ENCODE assay signal across 29 mouse cellular contexts in genomic region chr11:43408888-43409287, GRCm38 (mm10).
"Had no signal": no experiment of that assay in that cellular context is flagged by ENCODE, and none has a peak within 500 bp of the region (broad histone marks: within the 10 kb centered on the region; RNA-seq: fewer than 3 reads in every experiment).

No protein-coding gene starts in this region.

- H3K27ac ChIP-seq: gastrocnemius, adult 2 months; heart, adult 2 months; heart, embryonic 13.5 days; heart, embryonic 15.5 days; hindbrain, embryonic 10.5 days; hindbrain, embryonic 12.5 days; hindbrain, embryonic 14.5 days; kidney, embryonic 15.5 days; kidney, postnatal 0 days; limb, embryonic 10.5 days; limb, embryonic 12.5 days; liver, embryonic 13.5 days; liver, embryonic 15.5 days had no signal

- H3K4me3 ChIP-seq: gastrocnemius, adult 2 months; heart, adult 2 months; heart, embryonic 13.5 days; heart, embryonic 15.5 days; hindbrain, embryonic 10.5 days; hindbrain, embryonic 12.5 days; kidney, embryonic 15.5 days; limb, embryonic 10.5 days; limb, embryonic 12.5 days; liver, embryonic 13.5 days; liver, embryonic 15.5 days had no signal

- H3K36me3 ChIP-seq: heart, embryonic 13.5 days; heart, embryonic 15.5 days; hindbrain, embryonic 10.5 days; hindbrain, embryonic 12.5 days; kidney, embryonic 15.5 days; limb, embryonic 10.5 days; limb, embryonic 12.5 days; liver, embryonic 13.5 days; liver, embryonic 15.5 days had no signal

- ATAC-seq: hindbrain, embryonic 16.5 days; inflammation-experienced regulatory T-cells, adult 6 months; liver, postnatal 0 days had no signal

- H3K9me3 ChIP-seq: heart, embryonic 15.5 days; limb, embryonic 10.5 days; liver, embryonic 13.5 days; liver, embryonic 15.5 days had no signal

- H3K4me2 ChIP-seq: heart, embryonic 11.5 days; heart, embryonic 13.5 days; heart, embryonic 15.5 days; hindbrain, embryonic 12.5 days; hindbrain, embryonic 14.5 days; kidney, embryonic 15.5 days; limb, embryonic 12.5 days; liver, embryonic 11.5 days; liver, embryonic 13.5 days; liver, embryonic 15.5 days had no signal

- H3K27me3 ChIP-seq: heart, embryonic 13.5 days; heart, embryonic 15.5 days; hindbrain, embryonic 12.5 days; kidney, embryonic 15.5 days; limb, embryonic 12.5 days; liver, embryonic 13.5 days; liver, embryonic 15.5 days had no signal

- H3K4me1 ChIP-seq: heart, embryonic 13.5 days; heart, embryonic 15.5 days; hindbrain, embryonic 12.5 days; kidney, embryonic 15.5 days; liver, embryonic 13.5 days; liver, embryonic 15.5 days had no signal

- H3K9ac ChIP-seq: heart, embryonic 13.5 days; heart, embryonic 15.5 days; hindbrain, embryonic 12.5 days; hindbrain, embryonic 14.5 days; kidney, embryonic 15.5 days; limb, embryonic 12.5 days; liver, embryonic 13.5 days; liver, embryonic 15.5 days; liver, postnatal 0 days had no signal

- DNase-seq: gastrocnemius, adult 2 months; gastrocnemius, postnatal 10 days; gastrocnemius, postnatal 25 days; heart, adult 2 months; heart, postnatal 14 days; heart, postnatal 4 days; kidney, adult 11 months; kidney, adult 2 months; kidney, adult 9 months; kidney, postnatal 14 days; kidney, postnatal 36 days; layer of hippocampus, adult 9-11 months; layer of hippocampus, postnatal 36 days; liver, embryonic 13.5 days; liver, postnatal 0 days had no signal
